Mouse (Mus musculus) activated CD4-positive, CD25-positive, alpha-beta regulatory T cell, adult 4 months (primary cell): ENCODE data around the gene Vstm5. TPM values are rescaled to one million over a fixed set of nuclear protein-coding genes. Genes with fewer than 3 reads are reported as not detected.
"Not testable (repeated sequence)": the region's sequence is repeated elsewhere in the genome, so short reads cannot be mapped to it uniquely, and the experiment has no call there.

Source experiments
- ATAC-seq: one replicate; pipeline ENCODE4 v1.8.0; 2017
- polyA plus RNA-seq, 2 experiments: library from polyadenylated mRNA; unstranded; fragments of 100-300 nt; shearing (Covaris generic); gene quantifications; one replicate each; pipeline ENCODE4 v1.2.1; 2017

Vstm5 gene
- polyA plus RNA-seq = not detected

- ATAC-seq = no peak
Observed at GRCm38 (mm10) chr9:15239042-15239925, at the start of gene Vstm5. TSS of gene Vstm5 (plus strand) at chr9:15239045.

GRCm38 (mm10) chr9:15194806-15195205 lies 44.0 kb upstream of the Vstm5 start:
- not testable (repeated sequence) for ATAC-seq

GRCm38 (mm10) chr9:15206631-15207030 lies 32.2 kb upstream of the Vstm5 start:
- no peak for ATAC-seq

GRCm38 (mm10) chr9:15209320-15209719 lies 29.5 kb upstream of the Vstm5 start:
- ATAC-seq = no peak

- ATAC-seq = no peak
Observed at GRCm38 (mm10) chr9:15211876-15212275, 27.0 kb upstream of the Vstm5 start.

GRCm38 (mm10) chr9:15213695-15214094 lies 25.1 kb upstream of the Vstm5 start:
- ATAC-seq = no peak

- no peak for ATAC-seq
Observed at GRCm38 (mm10) chr9:15224912-15225311, 13.9 kb upstream of the Vstm5 start.

GRCm38 (mm10) chr9:15232445-15232844 lies 6.4 kb upstream of the Vstm5 start:
- ATAC-seq = no peak

- no peak for ATAC-seq
Observed at GRCm38 (mm10) chr9:15233604-15234003, 5.2 kb upstream of the Vstm5 start.

GRCm38 (mm10) chr9:15235986-15236385 lies 2.9 kb upstream of the Vstm5 start:
- no peak for ATAC-seq

- no peak for ATAC-seq
Observed at GRCm38 (mm10) chr9:15237516-15238296, 1.1 kb upstream of the Vstm5 start.

GRCm38 (mm10) chr9:15238297-15238990 lies 401 bp upstream of the Vstm5 start:
- no peak for ATAC-seq

- no peak for ATAC-seq
Observed at GRCm38 (mm10) chr9:15240006-15240405, 1.2 kb downstream of the Vstm5 start.

GRCm38 (mm10) chr9:15240863-15241595 lies 2.2 kb downstream of the Vstm5 start:
- no peak for ATAC-seq

- ATAC-seq = no peak
Observed at GRCm38 (mm10) chr9:15241596-15241939, 2.7 kb downstream of the Vstm5 start.

- no peak for ATAC-seq
Observed at GRCm38 (mm10) chr9:15242130-15242529, 3.3 kb downstream of the Vstm5 start.

- no peak for ATAC-seq
Observed at GRCm38 (mm10) chr9:15245319-15246075, 6.7 kb downstream of the Vstm5 start.

- no peak for ATAC-seq
Observed at GRCm38 (mm10) chr9:15250376-15250775, 11.5 kb downstream of the Vstm5 start.

- ATAC-seq = no peak
Observed at GRCm38 (mm10) chr9:15252196-15252595, 13.4 kb downstream of the Vstm5 start.

GRCm38 (mm10) chr9:15254501-15254900 lies 15.7 kb downstream of the Vstm5 start:
- ATAC-seq = no peak

GRCm38 (mm10) chr9:15256214-15256613 lies 17.4 kb downstream of the Vstm5 start:
- ATAC-seq = no peak

GRCm38 (mm10) chr9:15261980-15262379 lies 23.1 kb downstream of the Vstm5 start:
- ATAC-seq = no peak
